Mouse (Mus musculus) common myeloid progenitor, adult 5-6 weeks (primary cell): ENCODE data around the gene Rxrg. TPM values are rescaled to one million over a fixed set of nuclear protein-coding genes. Genes with fewer than 3 reads are reported as not detected.
A peak's percentile ranks its signal among the peaks of the same experiment; 100 is the strongest.

Experiments used
- ATAC-seq: replicated peaks from 2 replicates; pipeline ENCODE4 v1.8.0; 2016; ENCODE audit warnings: low read depth, mild to moderate bottlenecking, moderate TSS enrichment, inconsistent platforms; ENCODE audit not compliant: poor library complexity, severe bottlenecking
- total RNA-seq: library from RNA; stranded (forward); fragments of 200-1000, 187-1606 nt; gene quantifications from 2 replicates; pipeline ENCODE4 v1.2.3, GENCODE M21; 2017

Gene Rxrg
- 0.24 TPM in 1 of 2 replicates, not detected in the other for total RNA-seq

- peak; percentile 90 for ATAC-seq
These were observed at the start of gene Rxrg for GRCm38 (mm10) chr1:167598255-167599081. Rxrg (plus strand) TSS chr1:167598384.

GRCm38 (mm10) chr1:167549324-167549723 lies 48.9 kb upstream of the Rxrg start:
- ATAC-seq = no peak

- peak; percentile 81 for ATAC-seq
These were observed 46.6 kb upstream of the Rxrg start for GRCm38 (mm10) chr1:167551601-167552000.

GRCm38 (mm10) chr1:167553959-167554526 lies 44.1 kb upstream of the Rxrg start:
- ATAC-seq = peak; percentile 62

GRCm38 (mm10) chr1:167566571-167566970 lies 31.6 kb upstream of the Rxrg start:
- ATAC-seq = no peak

- ATAC-seq = no peak
These were observed 19.1 kb upstream of the Rxrg start for GRCm38 (mm10) chr1:167579131-167579530.

- no peak for ATAC-seq
These were observed 15.0 kb upstream of the Rxrg start for GRCm38 (mm10) chr1:167583195-167583594.

- no peak for ATAC-seq
These were observed 14.3 kb upstream of the Rxrg start for GRCm38 (mm10) chr1:167583888-167584287.

- no peak for ATAC-seq
These were observed 9.2 kb upstream of the Rxrg start for GRCm38 (mm10) chr1:167588747-167589558.

GRCm38 (mm10) chr1:167592175-167592574 lies 6.0 kb upstream of the Rxrg start:
- no peak for ATAC-seq

- ATAC-seq = no peak
These were observed 1.1 kb downstream of the Rxrg start for GRCm38 (mm10) chr1:167599211-167599735.

GRCm38 (mm10) chr1:167608201-167608741 lies 10.1 kb downstream of the Rxrg start:
- ATAC-seq = no peak

GRCm38 (mm10) chr1:167617131-167617530 lies 18.9 kb downstream of the Rxrg start:
- ATAC-seq = no peak

GRCm38 (mm10) chr1:167617995-167618489 lies 19.9 kb downstream of the Rxrg start:
- ATAC-seq = no peak

- ATAC-seq = no peak
These were observed 22.1 kb downstream of the Rxrg start for GRCm38 (mm10) chr1:167620206-167620795.

- ATAC-seq = no peak
These were observed 26.9 kb downstream of the Rxrg start for GRCm38 (mm10) chr1:167625098-167625497.

GRCm38 (mm10) chr1:167631765-167632164 lies 33.6 kb downstream of the Rxrg start:
- ATAC-seq = no peak

- no peak for ATAC-seq
These were observed 37.5 kb downstream of the Rxrg start for GRCm38 (mm10) chr1:167635702-167636101.

GRCm38 (mm10) chr1:167636948-167637347 lies 38.8 kb downstream of the Rxrg start:
- ATAC-seq = peak; percentile 88

GRCm38 (mm10) chr1:167638053-167638452 lies 39.9 kb downstream of the Rxrg start:
- ATAC-seq = peak; percentile 78
